Mouse (Mus musculus): ENCODE results near the gene Gm20815. TPM values are rescaled to one million over a fixed set of nuclear protein-coding genes. Genes with fewer than 3 reads are reported as not detected.
"Not testable (repeated sequence)": the region's sequence is repeated elsewhere in the genome, so short reads cannot be mapped to it uniquely, and the experiment has no call there.

Gene Gm20815
- polyA plus RNA-seq (2015; fragmentation: Nextera tagmentation; extraction: Ambion mirVana) = not detected in 2 replicates

DNA sequence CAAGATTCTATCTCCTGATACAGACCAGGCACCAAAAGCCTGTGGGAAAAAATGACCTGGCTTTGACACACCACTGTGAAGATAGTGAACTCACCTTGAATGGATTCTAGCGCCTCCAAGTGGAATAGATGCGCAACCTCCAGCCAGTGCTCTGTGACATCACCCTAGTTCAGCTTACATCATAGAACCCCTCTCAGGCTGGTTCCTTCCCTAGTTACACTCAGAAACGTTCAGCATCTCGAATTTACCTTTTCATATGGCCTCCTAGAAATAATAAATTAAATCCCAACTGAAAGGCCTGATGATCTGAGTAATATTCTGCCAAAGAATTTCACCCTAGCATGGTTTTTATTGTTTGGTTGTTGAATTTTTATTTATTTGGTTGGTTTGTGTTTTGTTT, at the start of gene Gm20815:
Gm20815 (minus strand) TSS at position 101 of the 400 bp plus-strand sequence.
- H3K36me3 ChIP-seq; H3K27me3 ChIP-seq (replicated peaks); H3K4me1 ChIP-seq; H3K4me2 ChIP-seq; H3K27ac ChIP-seq; ATAC-seq (ENCODE audit: insufficient read depth, low FRiP score, low read depth); H3K9me3 ChIP-seq; H3K4me3 ChIP-seq (replicated peaks); H3K9ac ChIP-seq: not testable (repeated sequence)
- no CpG with 5 or more reads among the region's 4 CpGs for WGBS

Data from stomach, embryonic 15.5 days (tissue).